Mouse (Mus musculus) hematopoietic stem cell, adult 5-6 weeks (primary cell): ENCODE measurements around the gene Olfr1158. TPM values are rescaled to one million over a fixed set of nuclear protein-coding genes. Genes with fewer than 3 reads are reported as not detected.
"Not testable (repeated sequence)": the region's sequence is repeated elsewhere in the genome, so short reads cannot be mapped to it uniquely, and the experiment has no call there.

ENCODE experiments used
- ATAC-seq, 2 experiments: fragments of 125-278 bp in 1 of 2; replicated peaks in 1 of 2; 2 replicates each; pipeline ENCODE4 v1.8.0; 2016 to 2017; ENCODE audit warnings: inconsistent platforms in 2 of 2, mild to moderate bottlenecking in 2 of 2, moderate number of reproducible peaks in 2 of 2, low read depth in 1 of 2, moderate TSS enrichment in 1 of 2; ENCODE audit not compliant: low FRiP score in 2 of 2, poor library complexity in 2 of 2, severe bottlenecking in 2 of 2, insufficient read depth in 1 of 2, low TSS enrichment in 1 of 2
- total RNA-seq: library from RNA; stranded (forward); fragments of 172-1452, 232-1000 nt; gene quantifications from 2 replicates; pipeline ENCODE4 v1.2.3, GENCODE M21; 2017

The Olfr1158 gene
- not detected in 2 replicates for total RNA-seq

- no peak for ATAC-seq
These were observed at the start of gene Olfr1158 for GRCm38 (mm10) chr2:87989813-87990212. Gene Olfr1158, plus strand, starts transcription at chr2:87990113.

DNA sequence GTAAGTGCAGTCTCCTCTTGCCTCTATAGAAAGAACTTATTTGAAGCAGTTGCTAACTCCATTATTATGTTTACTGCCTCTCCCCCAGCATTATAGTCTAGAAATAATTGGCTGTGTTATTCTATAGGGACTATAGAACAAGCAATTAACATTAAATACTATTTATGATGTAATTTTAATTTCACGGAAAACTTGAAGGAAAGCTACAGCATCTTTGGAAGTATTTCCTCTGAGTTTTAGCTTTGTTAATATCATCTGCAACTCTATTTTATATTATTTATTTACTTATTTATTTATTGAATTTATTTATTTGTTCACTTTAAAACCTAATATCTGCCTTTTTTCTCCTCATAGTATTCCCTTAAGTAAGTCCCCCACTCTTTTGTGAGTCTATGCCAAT, 44.9 kb upstream of the Olfr1158 start, which contains the start of gene Olfr1155:
Olfr1155 (minus strand) TSS at position 101 of the 400 bp plus-strand sequence.
- no peak for ATAC-seq

DNA sequence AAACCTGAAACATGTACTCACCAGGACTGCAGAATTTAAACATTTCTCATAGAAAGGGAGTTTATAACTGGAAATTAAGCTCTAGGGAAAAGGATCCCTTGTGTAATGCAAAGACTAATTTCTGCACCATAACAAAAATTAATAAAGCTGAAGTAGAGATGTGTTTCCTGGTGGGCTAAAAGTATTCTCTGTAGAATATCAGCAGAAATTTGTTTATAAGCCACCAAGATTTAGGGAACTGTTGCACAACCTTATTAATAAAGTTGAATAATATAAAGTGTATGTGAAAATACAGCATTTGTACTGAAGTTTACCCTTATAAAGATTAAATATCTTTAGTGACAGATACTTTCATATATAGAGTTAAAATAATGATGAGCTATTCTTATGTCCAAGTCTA, 36.9 kb upstream of the Olfr1158 start, which contains the start of gene Olfr1156:
Olfr1156 (minus strand) TSS at position 101 of the 400 bp plus-strand sequence.
- ATAC-seq, result no peak

- ATAC-seq, result no peak
These were observed 21.7 kb upstream of the Olfr1158 start, which contains the start of gene Olfr1157 for GRCm38 (mm10) chr2:87968199-87968598. Gene Olfr1157, minus strand, starts transcription at chr2:87968299.

DNA sequence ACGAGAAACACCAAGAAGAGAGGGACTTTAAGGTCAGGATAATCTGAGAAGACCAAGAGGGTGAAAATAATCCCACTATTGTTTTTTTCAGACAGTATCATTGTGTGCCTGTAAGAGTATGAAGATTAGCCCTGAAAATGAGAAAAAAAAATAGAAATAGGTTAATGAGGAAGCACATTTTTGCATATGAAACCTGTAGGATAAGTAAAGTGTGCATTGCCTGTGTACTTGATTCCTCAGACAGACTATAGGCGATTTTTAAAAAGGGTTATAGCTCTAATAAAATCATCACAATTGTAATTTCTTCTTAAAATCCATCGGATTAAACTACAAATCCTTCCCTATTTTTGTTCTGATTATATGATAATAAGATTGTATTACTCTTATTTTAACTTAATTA, 15.3 kb upstream of the Olfr1158 start, which contains the start of gene Olfr74:
Olfr74 (minus strand) TSS at position 101 of the 400 bp plus-strand sequence.
- no peak for ATAC-seq

DNA sequence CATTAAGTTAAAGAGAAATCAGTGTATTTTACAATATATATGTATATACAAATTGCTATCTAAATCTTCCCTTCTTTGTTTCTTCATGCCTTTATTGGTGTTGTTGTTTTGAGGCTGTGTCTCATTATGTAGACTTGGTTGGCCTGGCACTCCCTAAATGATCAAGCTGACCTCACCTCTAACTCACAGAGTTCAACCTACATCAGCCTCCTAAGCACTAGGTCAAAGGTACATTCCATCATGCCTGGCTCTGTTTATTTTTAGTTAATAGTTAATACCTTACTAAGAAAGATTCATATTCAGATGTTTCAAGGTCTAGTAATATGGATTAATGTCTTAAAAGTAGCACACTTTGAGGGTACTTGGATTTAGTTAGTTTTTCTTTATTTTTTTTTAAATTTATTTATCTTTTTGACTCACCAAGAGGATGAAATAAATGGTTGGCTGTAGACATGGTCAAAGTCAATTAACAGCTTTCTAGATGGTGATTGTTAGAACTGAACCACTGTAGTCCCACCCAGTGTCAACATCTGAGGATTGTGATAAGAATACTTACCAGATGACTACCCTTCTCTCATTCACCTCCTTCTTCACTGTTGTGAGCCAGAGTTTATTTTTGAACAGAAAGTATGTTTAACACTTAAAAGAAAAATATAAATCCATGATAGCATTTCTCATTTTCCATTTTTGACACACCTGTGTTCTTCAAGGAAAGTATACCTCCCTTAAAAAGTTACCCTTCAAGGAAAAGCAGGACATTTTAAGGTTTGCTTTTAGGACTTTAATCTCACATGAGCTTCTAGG, 17.8 kb downstream of the Olfr1158 start, which contains the start of gene Olfr1160:
Olfr1160 (minus strand) TSS at position 754 of the 804 bp plus-strand sequence.
- no peak for ATAC-seq

DNA sequence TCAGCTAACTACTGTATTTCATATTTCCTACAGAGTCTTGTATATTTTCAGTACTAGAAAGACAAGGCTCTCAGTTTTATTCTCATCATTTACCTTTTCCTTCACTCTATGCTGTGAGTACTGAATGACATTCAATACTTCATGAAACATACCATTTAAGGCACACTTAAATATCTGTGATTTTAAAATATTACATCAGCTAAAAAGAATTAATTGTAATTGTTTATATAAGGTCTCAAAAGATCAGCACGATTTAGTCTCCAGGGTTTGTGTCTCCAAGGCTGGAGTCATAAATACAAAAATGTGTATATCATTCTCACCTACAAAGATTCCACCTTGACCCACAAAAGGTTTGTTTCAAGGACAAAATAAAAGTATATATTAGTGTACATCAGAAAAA, 32.6 kb downstream of the Olfr1158 start, which contains the start of gene Olfr1161:
Olfr1161 (plus strand) TSS at position 301 of the 400 bp plus-strand sequence.
- not testable (repeated sequence) for ATAC-seq

DNA sequence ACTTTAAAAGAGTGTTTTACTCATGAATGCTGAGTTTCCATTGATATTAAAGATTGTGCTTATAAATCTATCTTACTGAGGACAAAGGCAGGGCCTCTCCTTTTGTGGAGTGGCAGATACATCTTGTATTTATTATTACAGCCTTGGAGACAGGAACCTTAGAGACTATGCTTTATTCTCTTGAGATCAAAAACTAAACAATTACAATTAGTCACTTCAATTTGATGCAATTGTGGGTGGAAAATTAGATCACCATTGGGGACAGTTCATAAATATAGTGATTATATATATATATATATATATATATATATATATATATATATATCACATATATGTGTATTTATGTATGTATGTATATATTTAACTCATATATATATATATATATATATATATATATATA, 47.7 kb downstream of the Olfr1158 start, which contains the start of gene Olfr73:
Olfr73 (minus strand) TSS at position 101 of the 400 bp plus-strand sequence.
- ATAC-seq, result no peak

Other genes starting within 250 kb of the Olfr1158 start
- not detected in 2 replicates for gene Olfr1140, start 246.4 kb upstream of the Olfr1158 start, total RNA-seq
- gene Olfr1141, start 236.1 kb upstream of the Olfr1158 start, total RNA-seq, result not detected in 2 replicates
- gene Olfr152, start 210.6 kb upstream of the Olfr1158 start, total RNA-seq, result not detected in 2 replicates
- not detected in 2 replicates for gene Olfr1143, start 189.5 kb upstream of the Olfr1158 start, total RNA-seq
- not detected in 2 replicates for gene Olfr1145, start 180.3 kb upstream of the Olfr1158 start, total RNA-seq
- gene Olfr1148, start 159.6 kb upstream of the Olfr1158 start, total RNA-seq, result not detected in 2 replicates
- not detected in 2 replicates for gene Olfr1150-ps1, start 146.1 kb upstream of the Olfr1158 start, total RNA-seq
- not detected in 2 replicates for gene Olfr1151, start 134.3 kb upstream of the Olfr1158 start, total RNA-seq
- not detected in 2 replicates for gene Olfr1152, start 123.6 kb upstream of the Olfr1158 start, total RNA-seq
- gene Olfr1153, start 95.2 kb upstream of the Olfr1158 start, total RNA-seq, result not detected in 2 replicates
- gene Olfr1154, start 84.9 kb upstream of the Olfr1158 start, total RNA-seq, result not detected in 2 replicates
- gene Olfr1155, start 45.0 kb upstream of the Olfr1158 start, total RNA-seq, result not detected in 2 replicates
- not detected in 2 replicates for gene Olfr1156, start 37.0 kb upstream of the Olfr1158 start, total RNA-seq
- gene Olfr1157, start 21.8 kb upstream of the Olfr1158 start, total RNA-seq, result not detected in 2 replicates
- gene Olfr74, start 15.4 kb upstream of the Olfr1158 start, total RNA-seq, result not detected in 2 replicates
- not detected in 2 replicates for gene Olfr1160, start 18.2 kb downstream of the Olfr1158 start, total RNA-seq
- gene Olfr1161, start 32.7 kb downstream of the Olfr1158 start, total RNA-seq, result not detected in 2 replicates
- not detected in 2 replicates for gene Olfr73, start 47.6 kb downstream of the Olfr1158 start, total RNA-seq
- gene Olfr1162, start 61.0 kb downstream of the Olfr1158 start, total RNA-seq, result not detected in 2 replicates
- gene Olfr1163, start 81.7 kb downstream of the Olfr1158 start, total RNA-seq, result not detected in 2 replicates
- gene Olfr1164, start 103.9 kb downstream of the Olfr1158 start, total RNA-seq, result not detected in 2 replicates
- not detected in 2 replicates for gene Olfr1166, start 138.2 kb downstream of the Olfr1158 start, total RNA-seq
- not detected in 2 replicates for gene Olfr1167, start 165.1 kb downstream of the Olfr1158 start, total RNA-seq
- gene Olfr1168, start 191.8 kb downstream of the Olfr1158 start, total RNA-seq, result not detected in 2 replicates
- not detected in 2 replicates for gene Olfr1170, start 238.2 kb downstream of the Olfr1158 start, total RNA-seq